Comparison of ENCODE assay signal across 25 mouse cellular contexts in the genomic region with DNA sequence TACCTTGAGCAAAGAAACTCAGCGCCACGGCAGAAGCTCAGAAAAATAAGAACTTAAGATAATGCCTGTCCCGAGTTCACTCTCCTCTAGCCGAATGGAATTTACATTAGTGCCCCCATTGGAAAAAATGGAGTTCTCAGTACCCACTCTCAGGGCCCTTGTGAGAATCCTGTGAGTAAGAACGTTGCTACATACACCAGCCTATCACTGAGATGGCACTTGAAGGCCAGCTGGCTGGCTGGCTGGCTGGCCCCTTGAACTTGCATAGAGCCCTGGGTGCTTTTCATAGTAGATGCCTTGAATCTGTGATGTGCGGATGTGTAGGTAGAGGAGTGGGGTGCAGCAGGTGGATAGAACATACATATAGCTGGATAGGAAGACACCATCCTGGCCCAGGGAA. TPM values are rescaled to one million over a fixed set of nuclear protein-coding genes. Genes with fewer than 3 reads are reported as not detected.
DNase-seq lines count a peak whose midpoint lies in the region; ATAC-seq and TF ChIP-seq lines count a peak whose summit lies in the region.
"Had no signal": no experiment of that assay in that cellular context is flagged by ENCODE, and none has a peak within 500 bp of the region (broad histone marks: within the 10 kb centered on the region; RNA-seq: fewer than 3 reads in every experiment).

No protein-coding gene starts in this region.

- peaks cover 41% of the 10 kb centered on the region for H3K4me1 ChIP-seq in liver, embryonic 11.5 days (replicated peaks; ENCODE audit: control insufficient read depth, insufficient read depth, low read length)
- H3K4me1 ChIP-seq in liver, postnatal 0 days (ENCODE audit: insufficient read depth): peaks cover 37% of the 10 kb centered on the region

- H3K36me3 ChIP-seq in liver, embryonic 11.5 days (ENCODE audit: control insufficient read depth, insufficient read depth, low read length): no peaks in the 10 kb centered on the region
- no peaks in the 10 kb centered on the region for H3K36me3 ChIP-seq in liver, postnatal 0 days (replicated peaks; ENCODE audit: insufficient read depth, low read length)

- no peaks in the 10 kb centered on the region for H3K27me3 ChIP-seq in liver, embryonic 11.5 days (replicated peaks; ENCODE audit: control insufficient read depth, insufficient read depth, low read length)
- no peaks in the 10 kb centered on the region for H3K27me3 ChIP-seq in liver, postnatal 0 days (ENCODE audit: insufficient read depth, low read length)
- H3K27me3 ChIP-seq: CH12.LX; forebrain, embryonic 13.5 days; hindbrain, embryonic 13.5 days; Patski had no signal

- no peak for TF ChIP-seq CTCF in gastrocnemius, adult 2 months (IDR thresholded peaks at IDR 0.05)
- TF ChIP-seq CTCF in liver, postnatal 0 days (IDR thresholded peaks at IDR 0.05; ENCODE audit: low read depth): no peak

- 86% methylated on average over 6 of the region's 6 CpGs for WGBS in liver, embryonic 11.5 days
- 83% methylated on average over 6 of the region's 6 CpGs for WGBS in liver, postnatal 0 days (ENCODE audit: insufficient replicate concordance)

- no peaks in the 10 kb centered on the region for H3K9me3 ChIP-seq in liver, embryonic 11.5 days (ENCODE audit: control insufficient read depth, low read length)
- H3K9me3 ChIP-seq in liver, postnatal 0 days (ENCODE audit: low read length): no peaks in the 10 kb centered on the region
- H3K9me3 ChIP-seq: forebrain, embryonic 10.5 days; forebrain, embryonic 13.5 days; hindbrain, embryonic 10.5 days; hindbrain, embryonic 13.5 days had no signal

- intact Hi-C loops in gastrocnemius, adult 2 months (cut with DNase I): no loop called here

- DNase-seq in gastrocnemius, adult 2 months: no peak
- DNase-seq in gastrocnemius, postnatal 10 days: no peak
- no peak for DNase-seq in liver, embryonic 11.5 days (ENCODE audit: low spot score)
- DNase-seq in liver, postnatal 0 days: no peak
- peak; percentile 33 for DNase-seq in lung, postnatal 36 days
- DNase-seq in lung, postnatal 10 days: no peak
- DNase-seq in thymus, postnatal 0 days (ENCODE audit: low spot score): no peak
- DNase-seq: adrenal gland, adult 2 months; adrenal gland, postnatal 25 days; B cell, adult 2 months; cerebellum, adult 18-20 months; cerebellum, adult 9-10 months; cerebellum, postnatal 14 days; gastrocnemius, postnatal 25 days; heart, adult 18-20 months; heart, postnatal 36 days had no signal

- no peak overlapping the region for H3K4me2 ChIP-seq in liver, embryonic 11.5 days
- no peak overlapping the region for H3K4me2 ChIP-seq in liver, postnatal 0 days (ENCODE audit: low read depth, low read length)
- H3K4me2 ChIP-seq: forebrain, embryonic 13.5 days; heart, embryonic 11.5 days; hindbrain, embryonic 13.5 days had no signal

- H3K4me3 ChIP-seq in gastrocnemius, adult 2 months: no peak overlapping the region
- no peak overlapping the region for H3K4me3 ChIP-seq in liver, embryonic 11.5 days (ENCODE audit: low read depth, low read length)
- no peak overlapping the region for H3K4me3 ChIP-seq in liver, postnatal 0 days (ENCODE audit: low read depth, low read length)
- H3K4me3 ChIP-seq: forebrain, embryonic 10.5 days; forebrain, embryonic 13.5 days; hindbrain, embryonic 10.5 days; hindbrain, embryonic 13.5 days had no signal

- peak overlapping the region; percentile 95 for H3K27ac ChIP-seq in gastrocnemius, adult 2 months
- H3K27ac ChIP-seq in liver, embryonic 11.5 days (ENCODE audit: low read depth, low read length): peak overlapping the region; percentile 67
- no peak overlapping the region for H3K27ac ChIP-seq in liver, postnatal 0 days (ENCODE audit: low read depth)
- H3K27ac ChIP-seq: forebrain, embryonic 10.5 days; forebrain, embryonic 13.5 days; hindbrain, embryonic 10.5 days; hindbrain, embryonic 13.5 days had no signal

- H3K9ac ChIP-seq in liver, embryonic 11.5 days (ENCODE audit: low read depth, low read length): no peak overlapping the region
- no peak overlapping the region for H3K9ac ChIP-seq in liver, postnatal 0 days (replicated peaks)
- H3K9ac ChIP-seq: forebrain, embryonic 13.5 days; hindbrain, embryonic 13.5 days had no signal

- no peak for ATAC-seq in liver, embryonic 11.5 days (replicated peaks; ENCODE audit: low FRiP score)
- ATAC-seq in liver, postnatal 0 days: no peak
- ATAC-seq: forebrain, embryonic 13.5 days; forebrain, embryonic 16.5 days; hindbrain, embryonic 16.5 days; Patski had no signal

- TF ChIP-seq EP300 in liver, postnatal 0 days (IDR thresholded peaks at IDR 0.05; ENCODE audit: low read depth): no peak

RNA-seq across cellular contexts. Expression of gene Timp3, which starts 43.2 kb away (rescaled TPM):
- 10 to 100 TPM; 71.5 to 81.6 TPM for total RNA-seq in gastrocnemius, adult 2 months (2021)
- 100 to 1,000 TPM; 104 to 106 TPM for total RNA-seq in gastrocnemius, postnatal 10 days (2021)
- 32.3 and 33.2 TPM in 2 replicates for polyA plus RNA-seq in liver, embryonic 11.5 days (2014; fragmentation: Nextera tagmentation; extraction: Ambion mirVana)
- polyA plus RNA-seq in liver, postnatal 0 days (2015; fragmentation: Nextera tagmentation; extraction: Ambion mirVana): 6.4 and 7.9 TPM in 2 replicates
- 18.2 and 25.2 TPM in 2 replicates for polyA plus RNA-seq in thymus, postnatal 0 days (2015; fragmentation: Nextera tagmentation; extraction: Ambion mirVana)
